Mouse (Mus musculus): ENCODE data around the gene Mcoln1. TPM values are rescaled to one million over a fixed set of nuclear protein-coding genes. Genes with fewer than 3 reads are reported as not detected.

Mcoln1 gene
- total RNA-seq, 2 experiments from 2014 or later, result 90.6 to 96.1 TPM

- DNase-seq (ENCODE audit: extremely low spot score in 1 of 2, low spot score in 2 of 2), result no peak
- TF ChIP-seq CTCF (IDR thresholded peaks at IDR 0.05), result no peak
- Histone ChIP-seq H3K4me3 (no peak overlapping the region), H3K27ac (no peak overlapping the region)
- intact Hi-C loops (cut with DNase I), result no loop called here
Measured at GRCm38 (mm10) chr8:3480221-3480785, 20.0 kb upstream of the Mcoln1 start.

GRCm38 (mm10) chr8:3481605-3482004, 18.7 kb upstream of the Mcoln1 start:
- DNase-seq (ENCODE audit: extremely low spot score in 1 of 2, low spot score in 2 of 2), result no peak
- no peak for TF ChIP-seq CTCF (IDR thresholded peaks at IDR 0.05)
- H3K4me3 ChIP-seq, result no peak overlapping the region
- intact Hi-C loops (cut with DNase I), result no loop called here
- no peak overlapping the region for H3K27ac ChIP-seq

- no peak for TF ChIP-seq CTCF (IDR thresholded peaks at IDR 0.05)
- no peak overlapping the region for H3K27ac ChIP-seq
- intact Hi-C loops (cut with DNase I), result no loop called here
- H3K4me3 ChIP-seq, result no peak overlapping the region
- DNase-seq (ENCODE audit: extremely low spot score in 1 of 2, low spot score in 2 of 2), result no peak
Measured at GRCm38 (mm10) chr8:3482240-3482740, 18.0 kb upstream of the Mcoln1 start.

GRCm38 (mm10) chr8:3483546-3483945, 16.7 kb upstream of the Mcoln1 start:
- no peak for DNase-seq (ENCODE audit: extremely low spot score in 1 of 2, low spot score in 2 of 2)
- no peak overlapping the region for H3K27ac ChIP-seq
- H3K4me3 ChIP-seq, result no peak overlapping the region
- no peak for TF ChIP-seq CTCF (IDR thresholded peaks at IDR 0.05)
- intact Hi-C loops (cut with DNase I), result no loop called here

- intact Hi-C loops (cut with DNase I), result no loop called here
- Histone ChIP-seq H3K4me3 (no peak overlapping the region), H3K27ac (no peak overlapping the region)
- no peak for DNase-seq (ENCODE audit: extremely low spot score in 1 of 2, low spot score in 2 of 2)
- TF ChIP-seq CTCF (IDR thresholded peaks at IDR 0.05), result no peak
Measured at GRCm38 (mm10) chr8:3485192-3485591, 15.1 kb upstream of the Mcoln1 start.

GRCm38 (mm10) chr8:3492901-3493844, 7.1 kb upstream of the Mcoln1 start, which contains the start of gene Zfp358:
Gene Zfp358 (plus strand): TSS chr8:3493138.
- Histone ChIP-seq H3K4me3 (peak within 1 kb of the TSS; percentile 74), H3K27ac (peak within 1 kb of the TSS; percentile 96)
- DNase-seq (ENCODE audit: extremely low spot score in 1 of 2, low spot score in 2 of 2), result peak; percentile 66 to 75
- intact Hi-C loops (cut with DNase I), result no loop called here
- TF ChIP-seq CTCF (IDR thresholded peaks at IDR 0.05), result no peak

GRCm38 (mm10) chr8:3493845-3494208, 6.4 kb upstream of the Mcoln1 start:
- no peak for TF ChIP-seq CTCF (IDR thresholded peaks at IDR 0.05)
- peak overlapping the region; percentile 74 for H3K4me3 ChIP-seq
- H3K27ac ChIP-seq, result peak overlapping the region; percentile 96
- no peak for DNase-seq (ENCODE audit: extremely low spot score in 1 of 2, low spot score in 2 of 2)
- intact Hi-C loops (cut with DNase I), result no loop called here

- intact Hi-C loops (cut with DNase I), result no loop called here
- no peak for DNase-seq (ENCODE audit: extremely low spot score in 1 of 2, low spot score in 2 of 2)
- H3K27ac ChIP-seq, result no peak overlapping the region
- no peak for TF ChIP-seq CTCF (IDR thresholded peaks at IDR 0.05)
- H3K4me3 ChIP-seq, result no peak overlapping the region
Measured at GRCm38 (mm10) chr8:3495578-3496427, 4.5 kb upstream of the Mcoln1 start.

- H3K4me3 ChIP-seq, result no peak overlapping the region
Measured at GRCm38 (mm10) chr8:3496428-3496748, 3.9 kb upstream of the Mcoln1 start.

GRCm38 (mm10) chr8:3498583-3498982, 1.7 kb upstream of the Mcoln1 start:
- no peak for TF ChIP-seq CTCF (IDR thresholded peaks at IDR 0.05)
- intact Hi-C loops (cut with DNase I), result no loop called here
- H3K27ac ChIP-seq, result no peak overlapping the region
- H3K4me3 ChIP-seq, result no peak overlapping the region
- no peak for DNase-seq (ENCODE audit: extremely low spot score in 1 of 2, low spot score in 2 of 2)

More at GRCm38 (mm10) chr8:3496428-3496748, 3.9 kb upstream of the Mcoln1 start:
- DNase-seq (ENCODE audit: extremely low spot score in 1 of 2, low spot score in 2 of 2), result no peak
- H3K27ac ChIP-seq, result no peak overlapping the region
- intact Hi-C loops (cut with DNase I), result no loop called here
- TF ChIP-seq CTCF (IDR thresholded peaks at IDR 0.05), result no peak

- H3K27ac ChIP-seq, result peak overlapping the region; percentile 96
- TF ChIP-seq CTCF (IDR thresholded peaks at IDR 0.05), result no peak
- peak overlapping the region; percentile 69 for H3K4me3 ChIP-seq
- DNase-seq (ENCODE audit: extremely low spot score in 1 of 2, low spot score in 2 of 2), result no peak
- intact Hi-C loops (cut with DNase I), result loop anchor here (1.0 kb wide), 1 partner anchor 16 kb away; the partner anchor contains the start of gene Pnpla6
Measured at GRCm38 (mm10) chr8:3499751-3500150, 506 bp upstream of the Mcoln1 start.

All from left cerebral cortex, adult 2 months (tissue).